In genomic region chr5:23417716-23418115, GRCm38 (mm10) we compare ENCODE assay signal across 8 mouse cellular contexts. TPM values are rescaled to one million over a fixed set of nuclear protein-coding genes. Genes with fewer than 3 reads are reported as not detected.
A peak's percentile ranks its signal among the peaks of the same experiment; 100 is the strongest.
DNase-seq lines count a peak whose midpoint lies in the region; ATAC-seq lines count a peak whose summit lies in the region.

No protein-coding gene starts in this region.

- H3K9ac ChIP-seq in heart, embryonic 16.5 days (ENCODE audit: low read length): peak overlapping the region; percentile 89

- H3K4me2 ChIP-seq in heart, embryonic 16.5 days (ENCODE audit: low read depth, low read length): peak overlapping the region; percentile 92

- H3K9me3 ChIP-seq in heart, embryonic 16.5 days (replicated peaks; ENCODE audit: control insufficient read depth, low read length): no peaks in the 10 kb centered on the region
- no peaks in the 10 kb centered on the region for H3K9me3 ChIP-seq in midbrain, embryonic 10.5 days (replicated peaks)

- H3K27ac ChIP-seq in heart, embryonic 16.5 days (ENCODE audit: low read length): peak overlapping the region; percentile 98
- H3K27ac ChIP-seq in midbrain, embryonic 10.5 days (replicated peaks): peak overlapping the region; percentile 88

- DNase-seq in heart, adult 11 months: peak; percentile 86
- no peak for DNase-seq in heart, postnatal 4 days
- DNase-seq in CD4-positive helper T cell, adult 2 months (ENCODE audit: low read depth, low spot score): peak; percentile 41
- DNase-seq in midbrain, embryonic 10.5 days (ENCODE audit: low spot score): no peak
- DNase-seq in adrenal gland, postnatal 4 days (ENCODE audit: low spot score in 2 of 2): no peak
- no peak for DNase-seq in c-Kit-positive CD71-positive TER-119-positive erythroid progenitor cells, embryonic 14.5 days (ENCODE audit: low spot score)

- no peaks in the 10 kb centered on the region; the same call in 1 of the 2 replicates for H3K36me3 ChIP-seq in heart, embryonic 16.5 days (ENCODE audit: control insufficient read depth, insufficient read depth)
- H3K36me3 ChIP-seq in midbrain, embryonic 10.5 days: peaks cover 14% of the 10 kb centered on the region

- ATAC-seq in heart, embryonic 16.5 days (replicated peaks; ENCODE audit: extremely low read depth, insufficient read depth, low FRiP score): no peak
- no peak for ATAC-seq in granulocyte monocyte progenitor cell, adult 5-6 weeks (replicated peaks; ENCODE audit: poor library complexity, severe bottlenecking)

- H3K4me3 ChIP-seq in heart, embryonic 16.5 days (ENCODE audit: low read length): peak overlapping the region; percentile 79
- peak overlapping the region; percentile 61 for H3K4me3 ChIP-seq in midbrain, embryonic 10.5 days

- WGBS in heart, embryonic 16.5 days: 47% methylated on average over 2 of the region's 2 CpGs
- WGBS in midbrain, embryonic 10.5 days: 71% methylated on average over 2 of the region's 2 CpGs

- no peaks in the 10 kb centered on the region for H3K27me3 ChIP-seq in heart, embryonic 16.5 days (ENCODE audit: control insufficient read depth, insufficient read depth, low read length)
- H3K27me3 ChIP-seq in midbrain, embryonic 10.5 days (ENCODE audit: low read depth, poor library complexity, severe bottlenecking): no peaks in the 10 kb centered on the region

- peaks cover 68% of the 10 kb centered on the region for H3K4me1 ChIP-seq in heart, embryonic 16.5 days (ENCODE audit: control insufficient read depth, insufficient read depth, low read length)
- peaks cover 87% of the 10 kb centered on the region for H3K4me1 ChIP-seq in midbrain, embryonic 10.5 days

RNA-seq across cellular contexts. Expression of gene Kmt2e, which starts 16.5 kb away (rescaled TPM):
- 10 to 100 TPM; 57.0 to 58.4 TPM for total RNA-seq in heart, postnatal 4 days (2021)
- polyA plus RNA-seq in heart, embryonic 16.5 days (2015; fragmentation: Nextera tagmentation; extraction: Ambion mirVana): 67.9 and 76.9 TPM in 2 replicates
- polyA plus RNA-seq in midbrain, embryonic 10.5 days (2016; fragmentation: Nextera tagmentation; extraction: Ambion mirVana): 86.6 and 101 TPM in 2 replicates
- 10 to 100 TPM; 90.0 to 93.1 TPM for total RNA-seq in adrenal gland, postnatal 4 days (2021)
- total RNA-seq in granulocyte monocyte progenitor cell, adult 5-6 weeks (2014; fragmentation: Nextera tagmentation): 78.3 and 87.5 TPM in 2 replicates
- total RNA-seq in granulocyte monocyte progenitor cell, adult 5-6 weeks (2017): 41.5 and 65.1 TPM in 2 replicates

Comparison
In these comparisons a context has a peak if more than half of its experiments do, and no peak if none do; other contexts are left out.
1. DNase-seq: peak in heart, adult 11 months (single experiment) and CD4-positive helper T cell, adult 2 months (single experiment); none in heart, postnatal 4 days (single experiment), midbrain, embryonic 10.5 days (single experiment), adrenal gland, postnatal 4 days (0 of 2) and c-Kit-positive CD71-positive TER-119-positive erythroid progenitor cells, embryonic 14.5 days (single experiment).